Mouse (Mus musculus) right cerebral cortex, postnatal 10 days (tissue): ENCODE results near the gene Ager.

Experiments used
- DNase-seq, 2 experiments: peaks; one replicate each; pipeline ENCODE4 v3.0.0; 2021; ENCODE audit warnings: low spot score in 2 of 2

Gene Ager

GRCm38 (mm10) chr17:34597566-34598095 lies at the start of gene Ager:
Ager (plus strand) TSS chr17:34597862.
- DNase-seq: peak in 1 of 2 experiments; percentile 28

- DNase-seq: no peak
Measured at GRCm38 (mm10) chr17:34549156-34549555, 48.5 kb upstream of the Ager start.

- no peak for DNase-seq
Measured at GRCm38 (mm10) chr17:34549843-34550242, 47.8 kb upstream of the Ager start.

- peak in 1 of 2 experiments; percentile 68 for DNase-seq
Measured at GRCm38 (mm10) chr17:34555483-34555882, 42.2 kb upstream of the Ager start.

GRCm38 (mm10) chr17:34556406-34556805 lies 41.3 kb upstream of the Ager start:
- DNase-seq: no peak

- no peak for DNase-seq
Measured at GRCm38 (mm10) chr17:34557411-34557810, 40.3 kb upstream of the Ager start.

- DNase-seq: no peak
Measured at GRCm38 (mm10) chr17:34559116-34559515, 38.5 kb upstream of the Ager start.

GRCm38 (mm10) chr17:34559895-34560294 lies 37.8 kb upstream of the Ager start:
- peak in 1 of 2 experiments; percentile 13 for DNase-seq

GRCm38 (mm10) chr17:34560438-34560837 lies 37.2 kb upstream of the Ager start:
- no peak for DNase-seq

GRCm38 (mm10) chr17:34561200-34561599 lies 36.5 kb upstream of the Ager start:
- DNase-seq: peak in 1 of 2 experiments; percentile 17

GRCm38 (mm10) chr17:34562595-34562994 lies 35.1 kb upstream of the Ager start:
- DNase-seq: peak in 1 of 2 experiments; percentile 14

GRCm38 (mm10) chr17:34563354-34563753 lies 34.3 kb upstream of the Ager start:
- peak in 1 of 2 experiments; percentile 15 for DNase-seq

GRCm38 (mm10) chr17:34564003-34564421 lies 33.6 kb upstream of the Ager start, which contains the start of gene Notch4:
Notch4 (plus strand) TSS chr17:34564268.
- DNase-seq: peak in 1 of 2 experiments; percentile 22

- peak in 1 of 2 experiments; percentile 19 for DNase-seq
Measured at GRCm38 (mm10) chr17:34564796-34565195, 32.9 kb upstream of the Ager start.

GRCm38 (mm10) chr17:34567311-34567710 lies 30.4 kb upstream of the Ager start:
- peak in 1 of 2 experiments; percentile 18 for DNase-seq

- DNase-seq: peak in 1 of 2 experiments; percentile 19
Measured at GRCm38 (mm10) chr17:34568421-34568820, 29.2 kb upstream of the Ager start.

- no peak for DNase-seq
Measured at GRCm38 (mm10) chr17:34569919-34570318, 27.7 kb upstream of the Ager start.

GRCm38 (mm10) chr17:34571875-34572274 lies 25.8 kb upstream of the Ager start:
- DNase-seq: no peak

GRCm38 (mm10) chr17:34572361-34572760 lies 25.3 kb upstream of the Ager start:
- DNase-seq: no peak

- no peak for DNase-seq
Measured at GRCm38 (mm10) chr17:34576577-34576976, 21.1 kb upstream of the Ager start.

GRCm38 (mm10) chr17:34578070-34578469 lies 19.6 kb upstream of the Ager start:
- DNase-seq: no peak

- peak in 1 of 2 experiments; percentile 25 for DNase-seq
Measured at GRCm38 (mm10) chr17:34582528-34582927, 15.1 kb upstream of the Ager start.

GRCm38 (mm10) chr17:34583397-34583796 lies 14.3 kb upstream of the Ager start:
- peak; percentile 34 to 44 for DNase-seq

- DNase-seq: no peak
Measured at GRCm38 (mm10) chr17:34583819-34584218, 13.8 kb upstream of the Ager start.
